Mouse (Mus musculus) embryo, embryonic 10.5 days (tissue): ENCODE results near the gene Arcn1.
"Not testable (repeated sequence)": the region's sequence is repeated elsewhere in the genome, so short reads cannot be mapped to it uniquely, and the experiment has no call there.

Experiments used
- DNase-seq: peaks from one replicate; pipeline ENCODE4 v3.0.0-alpha.2; 2015; ENCODE audit warnings: low spot score

The Arcn1 gene

GRCm38 (mm10) chr9:44767101-44768028 lies at the start of gene Arcn1, which contains the start of gene Ift46:
Gene Arcn1 (minus strand): TSS chr9:44767845.
Gene Ift46 (plus strand): TSS chr9:44767908.
- DNase-seq, result peak; percentile 95

GRCm38 (mm10) chr9:44814179-44814578 lies 46.5 kb upstream of the Arcn1 start:
- no peak for DNase-seq

GRCm38 (mm10) chr9:44810316-44810715 lies 42.7 kb upstream of the Arcn1 start:
- no peak for DNase-seq

GRCm38 (mm10) chr9:44807778-44808177 lies 40.1 kb upstream of the Arcn1 start:
- DNase-seq, result no peak

GRCm38 (mm10) chr9:44807141-44807540 lies 39.5 kb upstream of the Arcn1 start:
- no peak for DNase-seq

- no peak for DNase-seq
Measured at GRCm38 (mm10) chr9:44805536-44805935, 37.9 kb upstream of the Arcn1 start.

- DNase-seq, result no peak
Measured at GRCm38 (mm10) chr9:44804678-44805077, 37.0 kb upstream of the Arcn1 start.

GRCm38 (mm10) chr9:44802808-44803450 lies 35.3 kb upstream of the Arcn1 start, which contains the start of gene Ttc36:
Gene Ttc36 (minus strand): TSS chr9:44803072.
- DNase-seq, result no peak

GRCm38 (mm10) chr9:44801669-44802068 lies 34.0 kb upstream of the Arcn1 start:
- DNase-seq, result no peak

GRCm38 (mm10) chr9:44799958-44800324 lies 32.3 kb upstream of the Arcn1 start:
- no peak for DNase-seq

- DNase-seq, result peak; percentile 85
Measured at GRCm38 (mm10) chr9:44799102-44799957, 31.7 kb upstream of the Arcn1 start, which contains the start of gene Tmem25. Gene Tmem25 (minus strand): TSS chr9:44799307.

- no peak for DNase-seq
Measured at GRCm38 (mm10) chr9:44798298-44798697, 30.7 kb upstream of the Arcn1 start.

- DNase-seq, result no peak
Measured at GRCm38 (mm10) chr9:44792842-44793241, 25.2 kb upstream of the Arcn1 start.

GRCm38 (mm10) chr9:44772750-44773651 lies 5.4 kb upstream of the Arcn1 start:
- DNase-seq, result peak; percentile 98

GRCm38 (mm10) chr9:44772392-44772749 lies 4.7 kb upstream of the Arcn1 start:
- no peak for DNase-seq

GRCm38 (mm10) chr9:44771376-44771775 lies 3.7 kb upstream of the Arcn1 start:
- no peak for DNase-seq

- DNase-seq, result not testable (repeated sequence)
Measured at GRCm38 (mm10) chr9:44768029-44768394, 367 bp upstream of the Arcn1 start.

GRCm38 (mm10) chr9:44760873-44761272 lies 6.8 kb downstream of the Arcn1 start:
- DNase-seq, result no peak

- no peak for DNase-seq
Measured at GRCm38 (mm10) chr9:44748473-44748872, 19.2 kb downstream of the Arcn1 start.

- DNase-seq, result no peak
Measured at GRCm38 (mm10) chr9:44747341-44747740, 20.3 kb downstream of the Arcn1 start.

GRCm38 (mm10) chr9:44746666-44747065 lies 21.0 kb downstream of the Arcn1 start:
- DNase-seq, result no peak
